Mouse (Mus musculus): Measurements from ENCODE around the gene Pcbp2. TPM values are rescaled to one million over a fixed set of nuclear protein-coding genes. Genes with fewer than 3 reads are reported as not detected.

Gene Pcbp2
- polyA plus RNA-seq, 1 experiment = 892 TPM

- Histone ChIP-seq H3K79me2 (ENCODE audit: control insufficient read depth, insufficient read depth) (peaks cover 29% of the 10 kb centered on the region), H3ac (ENCODE audit: control insufficient read depth, insufficient read length) (no peak overlapping the region), H3K36me3 (ENCODE audit: control insufficient read depth, insufficient read depth) (peaks cover 12% of the 10 kb centered on the region), H3K4me3 (no peak overlapping the region), H3K4me2 (ENCODE audit: low read depth) (peak overlapping the region; percentile 94), H3K27me3 (ENCODE audit: control insufficient read depth, insufficient read depth, insufficient read length) (no peaks in the 10 kb centered on the region)
- no peak for TF ChIP-seq E2F4 (IDR thresholded peaks at IDR 0.05; ENCODE audit: insufficient read depth)
- TF ChIP-seq MYOG (IDR thresholded peaks at IDR 0.05; ENCODE audit: control insufficient read depth in 1 of 3, insufficient read depth in 1 of 3, insufficient read length in 2 of 3, low read depth in 2 of 3) = no peak
- no peak for TF ChIP-seq CEBPB (IDR thresholded peaks at IDR 0.05; ENCODE audit: insufficient read depth, poor library complexity, severe bottlenecking)
- no peak for TF ChIP-seq USF1 (IDR thresholded peaks at IDR 0.05; ENCODE audit: low read depth)
- no peak for TF ChIP-seq SRF (IDR thresholded peaks at IDR 0.05; ENCODE audit: control insufficient read depth, insufficient read length, low read depth)
- no peak for TF ChIP-seq POLR2A (IDR thresholded peaks at IDR 0.05; ENCODE audit: insufficient read length, low read depth)
These were observed 50.1 kb downstream of the Pcbp2 start for GRCm38 (mm10) chr15:102520416-102520815.

- Histone ChIP-seq H3K36me3 (ENCODE audit: control insufficient read depth, insufficient read depth) (peaks cover 20% of the 10 kb centered on the region), H3ac (ENCODE audit: control insufficient read depth, insufficient read length) (no peak overlapping the region), H3K27me3 (ENCODE audit: control insufficient read depth, insufficient read depth, insufficient read length) (no peaks in the 10 kb centered on the region), H3K4me2 (ENCODE audit: low read depth) (no peak overlapping the region), H3K79me2 (ENCODE audit: control insufficient read depth, insufficient read depth) (peaks cover 29% of the 10 kb centered on the region), H3K4me3 (no peak overlapping the region)
- no peak for TF ChIP-seq E2F4 (IDR thresholded peaks at IDR 0.05; ENCODE audit: insufficient read depth)
- TF ChIP-seq POLR2AphosphoS2 (IDR thresholded peaks at IDR 0.05; ENCODE audit: insufficient read length, low read depth) = no peak
- TF ChIP-seq MYOG (IDR thresholded peaks at IDR 0.05; ENCODE audit: control insufficient read depth in 1 of 3, insufficient read depth in 1 of 3, insufficient read length in 2 of 3, low read depth in 2 of 3) = no peak
- TF ChIP-seq POLR2A (IDR thresholded peaks at IDR 0.05; ENCODE audit: insufficient read length, low read depth) = no peak
- no peak for TF ChIP-seq REST (IDR thresholded peaks at IDR 0.05; ENCODE audit: insufficient read depth, insufficient read length)
- TF ChIP-seq TCF3 (IDR thresholded peaks at IDR 0.05; ENCODE audit: insufficient read length, low read depth) = no peak
- TF ChIP-seq MYOD1 (IDR thresholded peaks at IDR 0.05; ENCODE audit: control insufficient read depth in 1 of 3, insufficient read length in 2 of 3, low read depth in 2 of 3) = no peak
- no peak for TF ChIP-seq CEBPB (IDR thresholded peaks at IDR 0.05; ENCODE audit: insufficient read depth, poor library complexity, severe bottlenecking)
These were observed 51.1 kb downstream of the Pcbp2 start for GRCm38 (mm10) chr15:102521480-102521879.

GRCm38 (mm10) chr15:102524892-102525485 is 54.6 kb downstream of the Pcbp2 start, which contains the start of gene Npff:
TSS of gene Npff (minus strand) at chr15:102524942.
- Histone ChIP-seq H3K36me3 (ENCODE audit: control insufficient read depth, insufficient read depth) (peaks cover 45% of the 10 kb centered on the region), H3K27me3 (ENCODE audit: control insufficient read depth, insufficient read depth, insufficient read length) (no peaks in the 10 kb centered on the region), H3K4me2 (ENCODE audit: low read depth) (no peak within 1 kb of the TSS), H3K79me2 (ENCODE audit: control insufficient read depth, insufficient read depth) (peaks cover 16% of the 10 kb centered on the region), H3K4me3 (no peak within 1 kb of the TSS), H3ac (ENCODE audit: control insufficient read depth, insufficient read length) (no peak within 1 kb of the TSS)
- TF ChIP-seq POLR2AphosphoS2 (IDR thresholded peaks at IDR 0.05; ENCODE audit: insufficient read length, low read depth) (peak; percentile 46), SRF (IDR thresholded peaks at IDR 0.05; ENCODE audit: control insufficient read depth, insufficient read length, low read depth) (no peak)

- no peak overlapping the region for H3K4me3 ChIP-seq
- TF ChIP-seq TCF3 (IDR thresholded peaks at IDR 0.05; ENCODE audit: insufficient read length, low read depth) (no peak), MAX (IDR thresholded peaks at IDR 0.05; ENCODE audit: low read depth) (no peak), POLR2AphosphoS2 (IDR thresholded peaks at IDR 0.05; ENCODE audit: insufficient read length, low read depth) (peak; percentile 59)
- H3K36me3 ChIP-seq (ENCODE audit: control insufficient read depth, insufficient read depth) = peaks cover 58% of the 10 kb centered on the region
- no peak overlapping the region for H3K4me2 ChIP-seq (ENCODE audit: low read depth)
- no peaks in the 10 kb centered on the region for H3K27me3 ChIP-seq (ENCODE audit: control insufficient read depth, insufficient read depth, insufficient read length)
- no peak overlapping the region for H3ac ChIP-seq (ENCODE audit: control insufficient read depth, insufficient read length)
- H3K79me2 ChIP-seq (ENCODE audit: control insufficient read depth, insufficient read depth) = peaks cover 2% of the 10 kb centered on the region
These were observed 56.0 kb downstream of the Pcbp2 start for GRCm38 (mm10) chr15:102526111-102527002.

GRCm38 (mm10) chr15:102527936-102528335 is 57.6 kb downstream of the Pcbp2 start:
- Histone ChIP-seq H3ac (ENCODE audit: control insufficient read depth, insufficient read length) (no peak overlapping the region), H3K79me2 (ENCODE audit: control insufficient read depth, insufficient read depth) (no peaks in the 10 kb centered on the region), H3K27me3 (ENCODE audit: control insufficient read depth, insufficient read depth, insufficient read length) (no peaks in the 10 kb centered on the region), H3K4me3 (no peak overlapping the region), H3K36me3 (ENCODE audit: control insufficient read depth, insufficient read depth) (peaks cover 61% of the 10 kb centered on the region), H3K4me2 (ENCODE audit: low read depth) (no peak overlapping the region)
- TF ChIP-seq TCF3 (IDR thresholded peaks at IDR 0.05; ENCODE audit: insufficient read length, low read depth) = no peak
- no peak for TF ChIP-seq E2F4 (IDR thresholded peaks at IDR 0.05; ENCODE audit: insufficient read depth)
- no peak for TF ChIP-seq MYOG (IDR thresholded peaks at IDR 0.05; ENCODE audit: control insufficient read depth in 1 of 3, insufficient read depth in 1 of 3, insufficient read length in 2 of 3, low read depth in 2 of 3)
- no peak for TF ChIP-seq MAX (IDR thresholded peaks at IDR 0.05; ENCODE audit: low read depth)
- TF ChIP-seq POLR2A (IDR thresholded peaks at IDR 0.05; ENCODE audit: insufficient read length, low read depth) = no peak
- no peak for TF ChIP-seq CEBPB (IDR thresholded peaks at IDR 0.05; ENCODE audit: insufficient read depth, poor library complexity, severe bottlenecking)
- TF ChIP-seq TCF12 (IDR thresholded peaks at IDR 0.05; ENCODE audit: insufficient read depth, poor library complexity, severe bottlenecking) = no peak
- TF ChIP-seq SRF (IDR thresholded peaks at IDR 0.05; ENCODE audit: control insufficient read depth, insufficient read length, low read depth) = no peak
- no peak for TF ChIP-seq REST (IDR thresholded peaks at IDR 0.05; ENCODE audit: insufficient read depth, insufficient read length)
- no peak for TF ChIP-seq MYOD1 (IDR thresholded peaks at IDR 0.05; ENCODE audit: control insufficient read depth in 1 of 3, insufficient read length in 2 of 3, low read depth in 2 of 3)
- no peak for TF ChIP-seq USF1 (IDR thresholded peaks at IDR 0.05; ENCODE audit: low read depth)
- no peak for TF ChIP-seq POLR2AphosphoS2 (IDR thresholded peaks at IDR 0.05; ENCODE audit: insufficient read length, low read depth)
